Mouse (Mus musculus) cortical plate, adult 2 months (tissue): ENCODE results near the gene Lrrk1.

Experiments
- CTCF ChIP-seq: fragments of 200-500 bp; IDR thresholded peaks from 2 replicates; pipeline ENCODE4 v1.5.1; 2011; ENCODE audit warnings: mild to moderate bottlenecking, control low read depth, low read length; ENCODE audit not compliant: insufficient read depth; ENCODE audit errors: extremely low read depth
- POLR2A ChIP-seq: fragments of 200-500 bp; IDR thresholded peaks from 2 replicates; pipeline ENCODE4 v1.6.1; 2011; ENCODE audit warnings: mild to moderate bottlenecking, low read length, control low read depth; ENCODE audit not compliant: insufficient read depth; ENCODE audit errors: extremely low read depth

DNA sequence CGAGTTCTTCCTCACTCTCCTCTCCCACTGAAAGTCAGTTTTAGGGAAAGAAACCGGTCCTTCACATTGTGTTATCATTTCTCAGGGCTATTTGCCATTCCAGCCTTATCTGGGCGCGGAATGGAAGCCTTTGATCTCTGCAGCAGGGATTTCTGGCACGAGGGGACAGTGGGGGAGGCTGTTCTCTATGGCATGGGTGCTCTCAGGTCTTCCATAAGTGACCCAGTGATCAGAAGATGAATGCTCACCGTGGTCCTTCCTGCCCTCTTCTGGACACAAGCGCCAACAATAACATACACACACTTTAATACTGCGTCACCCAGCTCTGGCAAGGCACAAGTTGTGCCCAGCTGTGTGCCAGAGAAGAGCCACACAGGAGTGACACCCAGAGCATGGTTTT is 18.8 kb upstream of the Lrrk1 start:
- TF ChIP-seq POLR2A (no peak), CTCF (no peak)
